In genomic region chr13:107074917-107075316, GRCm38 (mm10) we compare ENCODE assay signal across 25 mouse cellular contexts. TPM values are rescaled to one million over a fixed set of nuclear protein-coding genes. Genes with fewer than 3 reads are reported as not detected.
A peak's percentile ranks its signal among the peaks of the same experiment; 100 is the strongest.
DNase-seq lines count a peak whose midpoint lies in the region; ATAC-seq and TF ChIP-seq lines count a peak whose summit lies in the region.
"Had no signal": no experiment of that assay in that cellular context is flagged by ENCODE, and none has a peak within 500 bp of the region (broad histone marks: within the 10 kb centered on the region; RNA-seq: fewer than 3 reads in every experiment).

No protein-coding gene starts in this region.

- WGBS in liver, embryonic 16.5 days (ENCODE audit: insufficient replicate concordance) = 41% methylated on average over 4 of the region's 4 CpGs

- H3K27ac ChIP-seq in liver, embryonic 16.5 days (ENCODE audit: low read length) = peak overlapping the region; percentile 2; the same call in 1 of the 2 replicates
- H3K27ac ChIP-seq: forebrain, embryonic 12.5 days; hindbrain, embryonic 10.5 days; lung, embryonic 15.5 days; midbrain, embryonic 10.5 days; neural tube, embryonic 13.5 days; stomach, embryonic 15.5 days had no signal

- H3K4me2 ChIP-seq in liver, embryonic 16.5 days (ENCODE audit: low read depth, low read length) = peak overlapping the region; percentile 8
- H3K4me2 ChIP-seq: forebrain, embryonic 12.5 days; lung, embryonic 15.5 days; neural tube, embryonic 13.5 days; stomach, embryonic 15.5 days had no signal

- peak; percentile 73 for ATAC-seq in G1E (ENCODE audit: extremely low read depth, insufficient number of reproducible peaks, low FRiP score, poor library complexity, severe bottlenecking)
- peak; percentile 54 for ATAC-seq in liver, embryonic 16.5 days (ENCODE audit: low read depth)
- ATAC-seq: hindbrain, embryonic 16.5 days; intestine, embryonic 16.5 days; midbrain, embryonic 16.5 days had no signal

- TF ChIP-seq CTCF in G1E (IDR thresholded peaks at IDR 0.05; ENCODE audit: low read depth, low read length) = no peak

- H3K27me3 ChIP-seq in G1E (ENCODE audit: insufficient read depth, low read length) = no peaks in the 10 kb centered on the region
- no peaks in the 10 kb centered on the region for H3K27me3 ChIP-seq in liver, embryonic 16.5 days (ENCODE audit: control insufficient read depth, insufficient read depth, low read depth, low read length)
- H3K27me3 ChIP-seq: lung, embryonic 15.5 days; stomach, embryonic 15.5 days had no signal

- peak; percentile 55 for DNase-seq in gastrocnemius, adult 18-20 months (ENCODE audit: low spot score)
- no peak for DNase-seq in gastrocnemius, postnatal 10 days
- DNase-seq in G1E (ENCODE audit: low spot score) (no peak), liver (peak; percentile 66)
- no peak for DNase-seq in cerebellum, postnatal 4 days (ENCODE audit: low spot score in 2 of 2)
- no peak for DNase-seq in urinary bladder, adult 2 months (ENCODE audit: low spot score)
- DNase-seq in lung, postnatal 14 days = no peak
- DNase-seq: adrenal gland, postnatal 25 days; cerebellum, adult 11-12 months; cerebellum, postnatal 10 days; kidney, postnatal 25 days; lung, postnatal 4 days; retina, postnatal 1 day; thymus, adult 2 months had no signal

- peaks cover 66% of the 10 kb centered on the region for H3K4me1 ChIP-seq in G1E (ENCODE audit: insufficient read depth, low read depth, low read length)
- H3K4me1 ChIP-seq in liver, embryonic 16.5 days (ENCODE audit: control insufficient read depth, low read depth, low read length) = peaks cover 26% of the 10 kb centered on the region
- H3K4me1 ChIP-seq: lung, embryonic 15.5 days had no signal

- 0 out of 2 replicates have a peak overlapping the region, but pooled peaks have one; percentile 18 for H3K9ac ChIP-seq in liver, embryonic 16.5 days (ENCODE audit: low read depth, low read length)
- H3K9ac ChIP-seq: forebrain, embryonic 12.5 days; lung, embryonic 15.5 days; neural tube, embryonic 13.5 days; stomach, embryonic 15.5 days had no signal

- H3K9me3 ChIP-seq in G1E (replicated peaks) = 0 out of 2 replicates have a peak, but pooled peaks cover 3% of the 10 kb centered on the region
- H3K9me3 ChIP-seq in liver, embryonic 16.5 days (replicated peaks; ENCODE audit: control insufficient read depth, low read length) = no peaks in the 10 kb centered on the region
- H3K9me3 ChIP-seq: forebrain, embryonic 12.5 days; hindbrain, embryonic 10.5 days; lung, embryonic 15.5 days; midbrain, embryonic 10.5 days; neural tube, embryonic 13.5 days; stomach, embryonic 15.5 days had no signal

- peaks cover 6% of the 10 kb centered on the region for H3K36me3 ChIP-seq in G1E (replicated peaks)
- H3K36me3 ChIP-seq in liver, embryonic 16.5 days (ENCODE audit: control insufficient read depth, insufficient read depth) = no peaks in the 10 kb centered on the region
- H3K36me3 ChIP-seq: forebrain, embryonic 12.5 days; hindbrain, embryonic 10.5 days; lung, embryonic 15.5 days; midbrain, embryonic 10.5 days; neural tube, embryonic 13.5 days; stomach, embryonic 15.5 days had no signal

- no peak overlapping the region; the same call in 1 of the 2 replicates for H3K4me3 ChIP-seq in G1E (ENCODE audit: low read depth, low read length)
- no peak overlapping the region for H3K4me3 ChIP-seq in liver, embryonic 16.5 days (ENCODE audit: low read depth, low read length)
- H3K4me3 ChIP-seq: forebrain, embryonic 12.5 days; hindbrain, embryonic 10.5 days; lung, embryonic 15.5 days; midbrain, embryonic 10.5 days; myocyte; neural tube, embryonic 13.5 days; stomach, embryonic 15.5 days had no signal

RNA-seq across cellular contexts. Expression of gene Kif2a, which starts 53.0 kb away (rescaled TPM):
- 10 to 100 TPM; 29.2 to 33.3 TPM for total RNA-seq in gastrocnemius, adult 18-20 months (2021)
- 10 to 100 TPM; 24.3 to 28.0 TPM for total RNA-seq in gastrocnemius, postnatal 10 days (2021)
- total RNA-seq in G1E (2014; fragmentation: Nextera tagmentation) (167 and 186 TPM in 2 replicates), G1E (2017) (36.8 and 40.2 TPM in 2 replicates)
- 31.7 and 34.2 TPM in 2 replicates for polyA plus RNA-seq in G1E (2012)
- 12.7 and 13.2 TPM in 2 replicates for polyA plus RNA-seq in liver, embryonic 16.5 days (2015; fragmentation: Nextera tagmentation; extraction: Ambion mirVana)
- 8.0 and 12.0 TPM in 2 replicates for polyA plus RNA-seq in urinary bladder, adult 2 months (2012; rRNA removed)

Comparison
In these comparisons a context has a peak if more than half of its experiments do, and no peak if none do; other contexts are left out.
1. DNase-seq: peak in gastrocnemius, adult 18-20 months (single experiment) and liver (single experiment); none in gastrocnemius, postnatal 10 days (single experiment), G1E (single experiment), cerebellum, postnatal 4 days (0 of 2), urinary bladder, adult 2 months (single experiment) and lung, postnatal 14 days (single experiment).